Mouse (Mus musculus): Measurements from ENCODE around the gene Wfikkn1. TPM values are rescaled to one million over a fixed set of nuclear protein-coding genes. Genes with fewer than 3 reads are reported as not detected.
"Not testable (repeated sequence)": the region's sequence is repeated elsewhere in the genome, so short reads cannot be mapped to it uniquely, and the experiment has no call there.

Gene Wfikkn1
- polyA plus RNA-seq, 1 experiment from 2014 or later: 0.56 TPM

GRCm38 (mm10) chr17:25874148-25874720 lies 6.4 kb downstream of the Wfikkn1 start:
- Histone ChIP-seq H3K27me3 (no peaks in the 10 kb centered on the region), H3K4me2 (peak overlapping the region; percentile 92), H3K9ac (peak overlapping the region; percentile 77), H3K4me3 (replicated peaks) (peak overlapping the region; percentile 84), H3K36me3 (peaks cover 17% of the 10 kb centered on the region), H3K27ac (peak overlapping the region; percentile 96), H3K9me3 (replicated peaks) (no peaks in the 10 kb centered on the region), H3K4me1 (peaks cover 27% of the 10 kb centered on the region)
- WGBS: 5% methylated on average over 14 of the region's 14 CpGs
- no peak for ATAC-seq (replicated peaks; ENCODE audit: low FRiP score)

- Histone ChIP-seq H3K27ac (peak overlapping the region; percentile 96), H3K36me3 (peaks cover 10% of the 10 kb centered on the region), H3K27me3 (no peaks in the 10 kb centered on the region), H3K4me2 (peak overlapping the region; percentile 92), H3K4me3 (replicated peaks) (peak overlapping the region; percentile 84), H3K9ac (no peak overlapping the region), H3K9me3 (replicated peaks) (no peaks in the 10 kb centered on the region), H3K4me1 (peaks cover 33% of the 10 kb centered on the region)
- ATAC-seq (replicated peaks; ENCODE audit: low FRiP score): no peak
- 67% methylated on average over 11 of the region's 11 CpGs for WGBS
These were observed 7.1 kb downstream of the Wfikkn1 start for GRCm38 (mm10) chr17:25873405-25874147.

- no peak overlapping the region for H3K27ac ChIP-seq
- no peak overlapping the region for H3K4me3 ChIP-seq (replicated peaks)
- no peak overlapping the region for H3K9ac ChIP-seq
- peaks cover 39% of the 10 kb centered on the region for H3K4me1 ChIP-seq
- no peaks in the 10 kb centered on the region for H3K27me3 ChIP-seq
- peaks cover 1% of the 10 kb centered on the region for H3K36me3 ChIP-seq
- no peaks in the 10 kb centered on the region for H3K9me3 ChIP-seq (replicated peaks)
- ATAC-seq (replicated peaks; ENCODE audit: low FRiP score): no peak
- WGBS: 81% methylated on average over 3 of the region's 3 CpGs
- no peak overlapping the region for H3K4me2 ChIP-seq
These were observed 8.0 kb downstream of the Wfikkn1 start for GRCm38 (mm10) chr17:25872676-25873075.

GRCm38 (mm10) chr17:25871566-25871965 lies 9.1 kb downstream of the Wfikkn1 start:
- not testable (repeated sequence) for H3K4me3 ChIP-seq (replicated peaks); H3K27me3 ChIP-seq; ATAC-seq (replicated peaks; ENCODE audit: low FRiP score); H3K4me2 ChIP-seq; H3K36me3 ChIP-seq; H3K9me3 ChIP-seq (replicated peaks); H3K27ac ChIP-seq; H3K9ac ChIP-seq
- H3K4me1 ChIP-seq: peaks cover 43% of the 10 kb centered on the region

- Histone ChIP-seq H3K9ac (no peak overlapping the region), H3K9me3 (replicated peaks) (no peaks in the 10 kb centered on the region), H3K4me2 (no peak overlapping the region), H3K27me3 (no peaks in the 10 kb centered on the region), H3K27ac (no peak overlapping the region), H3K4me1 (peaks cover 37% of the 10 kb centered on the region), H3K36me3 (no peaks in the 10 kb centered on the region), H3K4me3 (replicated peaks) (no peak overlapping the region)
- ATAC-seq (replicated peaks; ENCODE audit: low FRiP score): no peak
- WGBS: 92% methylated on average over 2 of the region's 2 CpGs
These were observed 10.7 kb downstream of the Wfikkn1 start for GRCm38 (mm10) chr17:25869954-25870353.

DNA sequence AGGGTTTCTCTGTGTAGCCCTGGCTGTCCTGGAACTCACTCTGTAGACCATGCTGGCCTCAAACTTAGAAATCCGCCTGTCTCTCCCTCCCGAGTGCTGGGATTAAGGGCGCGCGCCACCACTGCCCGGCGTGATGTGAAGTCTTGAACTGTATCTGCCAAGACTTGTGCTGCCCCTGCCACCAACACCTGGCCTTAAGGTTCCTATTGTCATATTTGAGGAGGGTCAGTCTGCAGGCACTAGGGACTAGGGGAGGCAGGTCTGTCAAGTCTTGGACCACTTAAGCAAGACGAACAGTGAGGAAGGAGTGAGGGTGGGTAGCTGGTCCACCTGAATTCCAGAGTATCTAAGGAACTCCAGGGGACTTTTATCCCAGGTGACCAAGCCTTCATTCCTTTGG lies 11.2 kb downstream of the Wfikkn1 start:
- Histone ChIP-seq H3K4me1 (peaks cover 36% of the 10 kb centered on the region), H3K9me3 (replicated peaks) (no peaks in the 10 kb centered on the region), H3K4me2 (no peak overlapping the region), H3K27me3 (no peaks in the 10 kb centered on the region), H3K27ac (no peak overlapping the region), H3K4me3 (replicated peaks) (no peak overlapping the region), H3K36me3 (peaks cover 2% of the 10 kb centered on the region; the same call in 1 of the 2 replicates), H3K9ac (no peak overlapping the region)
- no peak for ATAC-seq (replicated peaks; ENCODE audit: low FRiP score)
- WGBS: 88% methylated on average over 8 of the region's 8 CpGs

DNA sequence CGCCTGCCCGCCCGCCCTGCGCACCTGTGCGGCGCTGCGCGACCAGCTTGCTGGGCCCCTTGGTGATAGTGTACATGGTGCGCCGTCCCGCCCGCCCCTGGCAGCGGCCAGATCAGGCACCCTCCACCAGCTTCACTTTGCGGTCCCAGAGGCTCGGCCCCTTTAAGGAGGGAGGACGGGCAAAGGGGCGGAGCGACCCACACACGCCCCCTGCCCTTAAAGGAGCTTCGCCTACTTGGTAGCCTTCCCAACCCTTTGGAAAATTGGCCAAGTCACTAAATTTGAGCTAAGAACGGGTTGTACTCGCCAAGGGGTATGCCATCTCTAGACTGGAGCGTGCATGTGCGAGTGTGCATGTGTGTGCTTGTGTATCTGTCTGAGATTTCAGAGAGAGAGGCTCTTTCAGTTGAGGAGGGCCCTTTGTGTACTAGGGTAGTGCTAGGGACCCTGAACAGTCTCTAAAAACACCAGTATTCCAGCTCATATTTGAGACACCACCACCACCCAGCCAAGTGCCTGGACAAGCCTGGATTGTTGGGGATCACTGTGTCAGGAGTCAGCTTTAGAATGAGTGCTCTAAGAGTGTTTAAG lies 12.0 kb downstream of the Wfikkn1 start, which contains the start of gene Mcrip2:
TSS of gene Mcrip2 (minus strand) at position 164 of the 591 bp plus-strand sequence.
- under 1% methylated on average over 24 of the region's 24 CpGs for WGBS
- Histone ChIP-seq H3K36me3 (peaks cover 10% of the 10 kb centered on the region), H3K4me1 (peaks cover 28% of the 10 kb centered on the region), H3K4me2 (peak within 1 kb of the TSS; percentile 96), H3K9me3 (replicated peaks) (no peaks in the 10 kb centered on the region), H3K27me3 (no peaks in the 10 kb centered on the region), H3K9ac (peak within 1 kb of the TSS; percentile 70), H3K27ac (peak within 1 kb of the TSS; percentile 86), H3K4me3 (replicated peaks) (peak within 1 kb of the TSS; percentile 82)
- ATAC-seq (replicated peaks; ENCODE audit: low FRiP score): peak; percentile 84

DNA sequence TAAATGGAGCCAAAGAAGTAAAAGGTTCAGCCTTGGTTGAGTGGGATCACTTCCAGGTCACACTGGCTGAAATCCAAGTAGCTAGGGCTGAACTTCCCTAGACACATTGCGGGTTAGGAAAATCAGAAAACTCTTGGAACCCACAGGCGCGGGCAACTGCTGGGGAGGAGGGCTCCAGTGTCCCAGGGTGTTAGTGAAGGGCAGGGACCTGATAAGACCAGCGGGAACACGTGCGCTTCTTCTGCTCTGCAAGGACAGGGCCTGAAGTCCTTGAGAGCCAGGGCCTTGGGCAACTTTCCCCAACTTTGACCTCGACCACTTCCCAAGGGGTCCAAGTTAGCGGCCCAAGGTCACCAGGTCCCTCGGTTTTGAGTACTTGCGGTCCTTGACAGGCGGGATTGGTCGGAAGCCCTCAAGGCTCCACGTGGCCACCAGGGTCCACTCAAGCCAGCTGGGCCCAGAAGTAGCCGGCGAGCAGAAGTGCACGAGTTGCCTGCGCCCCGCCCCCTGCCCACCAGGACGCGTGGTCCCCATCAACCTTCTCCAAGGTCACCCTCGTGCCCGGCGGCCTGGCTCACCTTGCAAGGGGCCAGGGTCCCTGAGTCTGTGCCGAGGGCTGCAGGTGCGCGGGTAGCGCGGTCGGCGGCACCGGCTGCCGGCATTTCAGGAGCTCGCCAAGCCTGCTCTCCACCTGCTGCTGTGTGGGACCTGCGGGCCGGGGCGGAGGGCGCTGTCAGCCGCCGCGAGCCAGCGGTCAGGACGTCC lies 12.6 kb downstream of the Wfikkn1 start:
- Histone ChIP-seq H3K4me1 (peaks cover 25% of the 10 kb centered on the region), H3K4me2 (peak overlapping the region; percentile 96), H3K4me3 (replicated peaks) (peak overlapping the region; percentile 82), H3K9me3 (replicated peaks) (no peaks in the 10 kb centered on the region), H3K27me3 (no peaks in the 10 kb centered on the region), H3K36me3 (peaks cover 13% of the 10 kb centered on the region), H3K9ac (peak overlapping the region; percentile 70), H3K27ac (peak overlapping the region; percentile 86)
- peak; percentile 69 for ATAC-seq (replicated peaks; ENCODE audit: low FRiP score)
- WGBS: under 1% methylated on average over 42 of the region's 42 CpGs

DNA sequence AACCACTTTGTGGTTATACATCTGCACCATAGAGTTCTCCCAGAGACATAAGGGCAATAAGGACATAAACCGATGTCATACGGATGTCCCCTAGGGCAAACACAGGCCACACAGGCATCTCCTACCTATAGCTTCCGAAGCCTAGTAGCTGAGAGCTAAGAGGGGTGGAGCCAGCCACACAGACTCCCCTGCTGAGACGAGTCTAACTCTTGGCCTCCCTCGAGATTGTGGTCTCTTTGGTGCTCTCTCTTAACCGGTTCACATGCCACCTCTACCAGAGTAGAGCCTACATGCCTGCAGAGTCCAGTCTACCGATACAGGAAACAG lies 13.2 kb downstream of the Wfikkn1 start:
- Histone ChIP-seq H3K27me3 (no peaks in the 10 kb centered on the region), H3K27ac (peak overlapping the region; percentile 86), H3K4me2 (peak overlapping the region; percentile 96), H3K36me3 (peaks cover 13% of the 10 kb centered on the region), H3K9me3 (replicated peaks) (no peaks in the 10 kb centered on the region), H3K4me3 (replicated peaks) (peak overlapping the region; percentile 82), H3K4me1 (peaks cover 25% of the 10 kb centered on the region), H3K9ac (peak overlapping the region; percentile 70)
- WGBS: 7% methylated on average over 7 of the region's 7 CpGs
- 0 out of 2 replicates have a peak, but pooled peaks have one; percentile 16 for ATAC-seq (replicated peaks; ENCODE audit: low FRiP score)

- Histone ChIP-seq H3K4me1 (peaks cover 32% of the 10 kb centered on the region), H3K27me3 (no peaks in the 10 kb centered on the region), H3K9me3 (replicated peaks) (no peaks in the 10 kb centered on the region), H3K27ac (no peak overlapping the region), H3K4me3 (replicated peaks) (no peak overlapping the region), H3K4me2 (no peak overlapping the region), H3K36me3 (peaks cover 13% of the 10 kb centered on the region), H3K9ac (no peak overlapping the region)
- no peak for ATAC-seq (replicated peaks; ENCODE audit: low FRiP score)
- 86% methylated on average over 3 of the region's 3 CpGs for WGBS
These were observed 14.5 kb downstream of the Wfikkn1 start for GRCm38 (mm10) chr17:25866172-25866571.

- Histone ChIP-seq H3K9ac (no peak overlapping the region), H3K9me3 (replicated peaks) (no peaks in the 10 kb centered on the region), H3K27ac (no peak overlapping the region), H3K27me3 (no peaks in the 10 kb centered on the region), H3K4me1 (peaks cover 39% of the 10 kb centered on the region), H3K4me3 (replicated peaks) (no peak overlapping the region), H3K36me3 (peaks cover 13% of the 10 kb centered on the region), H3K4me2 (no peak overlapping the region)
- no peak for ATAC-seq (replicated peaks; ENCODE audit: low FRiP score)
- 91% methylated on average over 11 of the region's 11 CpGs for WGBS
These were observed 15.4 kb downstream of the Wfikkn1 start for GRCm38 (mm10) chr17:25865288-25865687.

DNA sequence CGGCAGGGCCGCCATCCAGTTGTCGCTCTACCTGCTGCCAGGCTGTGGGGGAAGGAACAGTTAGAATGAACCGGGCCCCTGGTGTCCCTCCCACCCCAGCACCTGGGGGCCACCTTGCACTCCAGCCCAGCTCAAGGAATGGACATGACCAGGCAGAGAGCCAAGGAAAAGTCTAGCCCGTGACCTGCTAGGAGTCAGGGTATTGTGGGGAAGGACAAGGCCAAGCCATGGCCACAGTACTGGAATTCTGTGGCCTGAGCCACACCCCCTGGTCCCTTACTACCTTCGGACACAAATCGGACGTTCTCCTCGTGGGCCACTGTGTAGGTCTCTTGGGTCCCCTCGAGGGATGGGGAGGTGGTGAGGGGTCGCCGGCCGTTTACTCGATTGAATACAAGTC lies 16.3 kb downstream of the Wfikkn1 start:
- no peak overlapping the region for H3K27ac ChIP-seq
- 85% methylated on average over 14 of the region's 14 CpGs for WGBS
- ATAC-seq (replicated peaks; ENCODE audit: low FRiP score): no peak
- H3K27me3 ChIP-seq: no peaks in the 10 kb centered on the region
- H3K9ac ChIP-seq: no peak overlapping the region
- peaks cover 13% of the 10 kb centered on the region for H3K36me3 ChIP-seq
- no peak overlapping the region for H3K4me2 ChIP-seq
- peaks cover 43% of the 10 kb centered on the region for H3K4me1 ChIP-seq
- H3K9me3 ChIP-seq (replicated peaks): no peaks in the 10 kb centered on the region
- H3K4me3 ChIP-seq (replicated peaks): no peak overlapping the region
